Mouse (Mus musculus): ENCODE data around the gene Tmem17.

Gene Tmem17

DNA sequence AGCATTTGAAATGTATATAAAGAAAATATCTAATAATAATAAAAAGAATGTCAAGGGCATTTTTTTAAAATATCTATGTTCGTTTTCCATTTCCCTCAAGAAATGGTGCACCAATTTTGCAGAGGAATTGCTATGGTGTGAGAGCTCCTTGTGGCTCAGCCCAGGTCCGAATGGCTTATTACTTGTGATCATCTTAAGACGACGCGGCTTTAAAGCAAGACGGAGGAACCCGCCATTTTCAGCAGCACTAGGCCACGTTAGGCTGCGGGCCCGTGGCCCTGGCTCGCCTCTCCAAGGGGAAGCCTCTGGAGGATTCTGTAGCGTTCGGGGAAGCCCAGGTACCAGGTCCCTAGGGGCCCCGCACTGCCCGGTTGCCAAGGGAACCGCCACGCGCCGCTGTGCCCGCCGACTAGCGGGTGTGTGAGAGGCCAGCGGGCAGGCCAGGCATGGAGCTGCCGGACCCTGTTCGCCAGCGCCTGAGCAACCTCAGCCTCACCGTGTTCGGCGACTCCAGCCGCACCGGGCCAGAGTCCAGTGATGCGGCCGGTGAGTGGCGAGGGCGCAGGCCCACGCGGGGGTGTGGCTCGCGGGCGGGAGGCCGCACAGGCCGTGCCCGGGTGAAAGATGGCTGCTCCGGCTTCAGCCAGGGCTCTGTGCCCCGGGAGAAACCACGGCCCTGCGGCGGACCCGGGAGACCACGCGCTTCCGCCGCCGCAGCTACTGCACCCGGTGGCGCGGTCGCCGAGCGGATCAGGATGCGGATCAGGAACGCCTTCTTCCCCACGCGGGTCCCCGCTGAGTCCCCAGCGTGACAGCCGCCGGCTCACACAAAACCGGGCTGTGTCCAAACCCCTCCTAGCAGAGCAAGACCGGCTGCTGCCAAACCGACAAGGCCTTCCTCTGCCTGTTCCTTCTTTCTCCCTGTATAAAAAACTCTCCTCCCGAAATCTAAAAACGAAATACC is at the start of gene Tmem17:
Gene Tmem17, plus strand, starts transcription at position 51 of the 964 bp plus-strand sequence.
- DNase-seq (ENCODE audit: low spot score in 2 of 2) = peak; percentile 71 to 76

DNA sequence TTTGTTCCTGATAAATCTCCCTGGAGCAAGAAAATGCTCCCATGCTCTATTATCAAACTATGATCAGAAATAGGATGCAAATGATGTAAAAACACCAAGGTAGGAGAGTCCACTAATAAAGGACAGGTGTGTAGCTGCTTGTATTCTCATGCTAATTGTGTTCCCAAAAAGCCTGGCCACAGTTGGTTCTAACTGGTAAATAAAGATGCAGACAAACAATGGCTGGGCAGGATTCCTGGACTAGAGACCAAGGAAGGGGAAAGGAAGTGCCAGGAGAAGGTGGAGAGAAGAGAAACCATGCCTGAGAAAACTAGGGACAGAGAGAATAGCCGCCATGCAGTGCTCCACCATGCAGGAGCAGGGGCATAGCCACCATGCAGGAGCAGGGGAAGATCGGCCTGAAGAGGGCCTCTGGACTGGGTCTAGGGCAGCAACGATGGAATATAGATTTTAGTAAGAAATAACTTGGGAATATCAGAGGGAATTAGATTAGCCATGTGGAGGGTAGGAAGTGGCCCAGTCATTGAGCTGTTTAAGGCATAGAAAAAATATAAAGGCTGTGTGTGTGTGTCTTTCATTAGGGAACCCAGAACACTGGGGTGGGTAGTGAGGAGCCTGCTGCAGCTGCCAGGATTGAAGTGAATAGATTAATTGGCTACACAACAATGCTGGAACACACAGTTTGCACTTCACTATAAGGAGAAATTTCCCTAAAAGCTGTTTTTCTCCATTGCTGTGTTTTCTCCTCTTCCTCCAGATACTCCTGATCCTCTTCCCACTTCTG is 31.9 kb upstream of the Tmem17 start:
- DNase-seq (ENCODE audit: low spot score in 2 of 2) = no peak

DNA sequence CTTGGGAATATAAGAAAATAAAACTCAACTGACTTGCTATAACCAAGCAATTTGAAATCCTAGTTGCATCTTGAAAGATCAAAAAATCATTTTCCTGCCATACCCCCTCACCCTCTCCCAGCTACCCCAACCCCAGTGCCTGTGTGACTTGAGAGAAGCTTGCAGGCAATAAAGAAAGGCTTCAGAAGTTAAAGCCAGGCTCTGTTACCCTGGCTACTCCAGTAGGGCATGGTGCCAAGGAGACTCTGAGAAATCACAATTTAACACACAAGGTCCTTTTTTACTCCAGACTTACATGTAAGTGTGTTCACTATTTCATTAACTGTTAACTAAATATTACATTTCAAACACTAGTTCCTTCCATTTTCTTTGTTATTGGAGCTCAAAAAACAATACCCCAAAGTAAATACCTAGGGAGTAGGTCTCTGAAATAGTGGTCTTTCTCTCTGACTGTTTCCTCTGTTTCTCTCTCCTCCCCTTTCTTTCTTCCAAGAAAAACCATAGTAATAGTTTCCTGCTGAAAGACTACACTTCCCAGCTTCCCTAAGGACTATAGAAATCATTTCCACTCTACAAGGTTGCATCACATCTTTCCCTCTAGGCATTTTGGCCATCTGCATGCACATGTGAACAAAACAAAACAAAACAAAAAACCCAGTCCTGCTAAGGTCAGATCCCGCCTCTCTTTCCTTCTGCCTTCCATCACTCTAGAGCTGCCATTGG is 30.1 kb upstream of the Tmem17 start:
- DNase-seq (ENCODE audit: low spot score in 2 of 2) = no peak

DNA sequence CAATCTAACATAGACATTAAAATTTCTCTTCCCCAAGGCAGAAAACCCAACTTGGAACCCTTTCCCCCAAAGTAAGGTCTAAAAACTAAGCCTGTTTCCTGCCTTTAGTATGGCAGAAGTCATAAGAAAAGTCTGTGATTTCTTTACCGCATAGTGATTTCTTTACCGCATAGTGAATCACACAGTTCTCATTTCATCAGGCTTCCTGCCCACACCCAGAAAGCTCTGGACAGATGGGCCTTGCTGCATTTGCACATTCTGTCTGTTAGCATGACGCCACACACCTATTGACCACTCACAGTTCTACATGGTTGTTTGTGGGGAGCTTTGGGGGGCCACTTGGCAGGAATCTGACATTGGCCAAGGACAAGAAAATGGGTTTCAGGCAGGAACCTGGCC is 29.5 kb upstream of the Tmem17 start:
- no peak for DNase-seq (ENCODE audit: low spot score in 2 of 2)

DNA sequence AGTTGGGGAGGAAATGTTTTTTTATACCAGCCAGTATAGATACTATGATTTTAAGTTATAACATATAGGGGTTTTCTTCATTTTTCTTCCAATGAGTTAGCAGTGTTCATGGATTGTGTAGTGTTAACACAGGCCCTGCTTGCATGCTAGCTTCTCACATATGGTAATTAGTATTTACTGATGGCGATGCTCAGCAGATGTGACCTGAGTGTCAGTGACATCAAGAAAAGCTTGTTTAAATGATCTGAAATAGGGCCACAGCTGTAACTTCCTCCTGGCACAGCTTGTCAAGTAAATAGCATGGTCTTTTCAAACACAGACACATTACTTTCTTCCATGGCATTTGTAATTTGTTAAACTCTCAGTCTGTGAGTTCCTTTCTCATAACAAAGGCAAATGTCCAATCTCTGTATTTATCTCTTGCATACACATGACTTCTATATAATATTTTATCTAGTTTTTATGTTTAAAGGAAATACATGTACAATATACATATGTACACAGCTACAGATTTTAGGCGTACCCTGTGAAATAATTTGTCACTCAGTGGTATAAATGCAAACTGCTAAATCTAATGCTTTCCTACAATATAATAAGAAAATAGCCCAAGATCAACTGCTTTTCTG is 18.1 kb upstream of the Tmem17 start:
- no peak for DNase-seq (ENCODE audit: low spot score in 2 of 2)

DNA sequence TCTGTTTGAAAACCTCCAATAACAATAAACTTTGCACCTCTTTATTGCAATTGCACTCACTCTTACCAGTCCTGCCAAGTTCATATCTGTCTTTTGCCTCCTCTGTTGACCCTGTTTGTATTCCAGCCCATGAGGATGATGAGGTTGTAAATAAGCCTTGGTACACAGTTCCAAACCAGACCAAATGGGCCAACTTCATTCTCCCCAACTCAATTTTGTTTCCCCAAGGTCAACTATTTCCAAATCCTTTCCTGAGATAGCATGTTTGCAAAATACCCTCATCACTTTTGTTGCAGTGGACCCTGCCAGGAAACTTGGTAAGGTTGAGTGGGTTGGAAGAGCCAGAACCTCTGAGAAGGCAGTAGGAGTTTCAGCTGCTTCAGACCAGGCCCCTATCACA is 16.9 kb upstream of the Tmem17 start:
- DNase-seq (ENCODE audit: low spot score in 2 of 2) = no peak

DNA sequence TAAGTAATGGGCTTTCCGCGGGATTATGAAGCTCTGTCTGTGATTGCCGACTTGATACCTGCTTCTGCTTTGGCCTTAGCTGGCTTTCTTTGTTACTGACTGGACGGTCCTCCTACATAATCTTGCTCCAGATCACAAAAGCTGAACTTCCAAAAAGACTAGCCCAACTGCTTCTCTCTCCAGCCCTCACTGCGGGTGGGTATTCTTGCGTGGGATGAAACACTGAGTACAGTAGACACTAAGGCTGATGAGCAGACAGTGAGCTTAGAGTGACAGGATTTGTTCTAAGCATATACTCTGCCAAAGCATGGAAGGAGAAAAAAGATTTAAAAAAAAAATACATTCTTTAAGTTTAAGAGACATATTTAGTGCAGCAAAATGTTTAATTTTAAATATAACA is 12.5 kb upstream of the Tmem17 start:
- DNase-seq (ENCODE audit: low spot score in 2 of 2) = no peak

DNA sequence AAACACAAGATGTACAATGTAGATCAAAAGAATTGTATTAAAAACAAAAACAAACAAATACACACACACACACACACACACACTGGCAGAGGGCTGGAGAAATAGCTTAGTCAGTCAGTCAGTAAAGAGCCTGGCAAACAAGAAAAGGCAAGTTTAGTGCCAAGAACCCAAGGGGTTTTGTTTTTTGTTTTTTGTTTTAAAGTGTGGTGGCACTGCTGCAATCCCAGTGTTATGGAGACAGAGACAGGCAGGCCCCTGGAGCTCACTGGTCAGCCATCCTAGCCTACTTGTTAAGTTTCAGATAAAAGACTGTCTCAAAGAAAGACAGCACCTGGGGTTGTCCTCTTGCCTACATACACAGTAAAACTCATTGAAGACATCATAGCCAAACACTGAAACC is 12.0 kb upstream of the Tmem17 start:
- DNase-seq (ENCODE audit: low spot score in 2 of 2) = no peak

DNA sequence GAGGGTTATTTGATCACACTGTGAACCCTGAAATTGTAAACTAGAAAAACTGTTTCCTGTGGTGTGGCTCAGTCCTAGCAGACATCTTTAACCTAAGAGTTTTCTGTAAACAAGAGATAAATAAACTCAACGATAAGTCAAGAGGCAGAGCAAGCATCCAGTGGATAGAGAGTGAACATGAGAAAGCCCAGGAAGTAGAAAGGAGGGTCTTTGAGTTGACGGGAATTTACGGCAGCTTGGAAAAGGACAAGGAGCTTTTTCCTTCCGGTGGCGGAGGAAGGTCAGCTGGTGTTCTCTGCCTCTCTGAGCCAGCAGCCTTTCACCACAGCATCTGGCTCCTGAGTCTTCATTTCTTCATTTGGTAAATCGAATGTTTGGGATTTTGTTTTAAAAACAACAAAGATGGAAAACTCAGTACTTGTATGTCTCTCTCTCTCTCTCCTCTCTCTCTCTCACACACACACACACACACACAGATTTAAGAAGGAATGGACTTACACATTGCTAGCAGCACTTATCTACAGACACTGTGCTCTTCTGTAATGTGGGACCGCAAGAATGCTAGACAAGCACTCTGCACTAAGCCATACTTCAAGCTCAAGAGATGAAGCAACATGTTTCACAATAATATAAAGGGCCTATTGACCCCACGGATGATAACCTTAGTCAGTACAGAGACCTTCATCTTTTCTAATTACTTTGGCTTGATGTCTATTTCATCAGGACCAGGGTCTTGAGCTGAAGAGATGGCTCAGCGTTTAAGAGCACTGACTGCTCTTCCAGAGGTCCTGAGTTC is 10.9 kb upstream of the Tmem17 start:
- DNase-seq (ENCODE audit: low spot score in 2 of 2) = no peak

DNA sequence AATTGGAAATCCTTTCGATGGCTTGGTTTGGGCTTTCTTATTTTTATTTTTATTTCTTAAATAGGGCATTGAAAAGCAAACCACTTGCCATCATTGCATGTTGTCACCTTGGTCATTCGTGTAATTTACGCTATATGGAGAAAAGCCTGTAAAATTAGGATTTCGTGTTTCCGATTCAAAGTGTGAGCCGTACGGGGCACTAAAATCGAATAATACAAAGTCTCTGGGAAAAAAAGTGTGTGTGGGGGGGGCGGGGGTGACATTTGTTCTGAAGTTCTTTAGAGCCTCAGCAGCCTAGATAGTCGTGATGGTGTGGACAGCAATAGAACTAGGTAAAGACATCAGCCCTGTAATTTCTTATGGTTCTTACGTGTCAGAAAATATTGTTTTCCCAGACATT is 1.2 kb downstream of the Tmem17 start:
- no peak for DNase-seq (ENCODE audit: low spot score in 2 of 2)

DNA sequence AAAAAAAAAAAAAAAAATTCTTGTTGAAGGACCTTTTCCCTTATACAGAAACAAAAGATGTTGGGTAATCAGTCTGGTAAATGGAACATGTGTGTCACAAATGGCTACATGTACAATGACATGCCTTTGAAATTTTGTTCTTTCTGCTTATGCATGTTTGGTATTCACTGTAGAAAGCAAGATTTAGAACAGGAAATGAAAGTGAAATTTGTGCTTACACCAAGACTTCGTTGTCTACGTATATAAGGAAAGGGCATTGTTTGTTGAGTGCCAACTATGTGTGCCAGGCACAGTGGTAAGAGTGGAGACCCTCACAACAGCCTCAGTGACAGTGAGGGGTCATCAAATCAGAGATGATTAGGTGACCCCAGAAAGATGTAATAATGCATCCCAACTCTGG is 3.2 kb downstream of the Tmem17 start:
- no peak for DNase-seq (ENCODE audit: low spot score in 2 of 2)

DNA sequence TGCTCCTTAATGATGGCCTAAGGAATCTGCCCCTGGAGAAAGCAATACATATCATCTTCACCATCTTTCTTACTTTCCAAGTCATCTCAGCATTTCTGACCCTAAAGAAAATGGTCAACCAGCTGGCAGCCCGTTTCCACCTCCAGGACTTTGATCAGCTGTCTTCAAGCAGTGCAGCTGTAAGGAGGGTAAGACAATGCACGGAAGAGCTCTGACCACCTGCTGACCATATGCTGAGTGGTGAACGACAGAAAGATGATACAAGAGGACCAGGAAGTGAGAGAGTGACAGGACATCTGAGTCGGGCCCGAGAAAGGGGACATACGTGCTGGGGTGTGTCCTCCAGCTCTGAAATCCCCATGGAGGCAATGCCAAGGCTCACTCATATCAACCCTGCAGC is 6.6 kb downstream of the Tmem17 start:
- DNase-seq (ENCODE audit: low spot score in 2 of 2) = no peak

DNA sequence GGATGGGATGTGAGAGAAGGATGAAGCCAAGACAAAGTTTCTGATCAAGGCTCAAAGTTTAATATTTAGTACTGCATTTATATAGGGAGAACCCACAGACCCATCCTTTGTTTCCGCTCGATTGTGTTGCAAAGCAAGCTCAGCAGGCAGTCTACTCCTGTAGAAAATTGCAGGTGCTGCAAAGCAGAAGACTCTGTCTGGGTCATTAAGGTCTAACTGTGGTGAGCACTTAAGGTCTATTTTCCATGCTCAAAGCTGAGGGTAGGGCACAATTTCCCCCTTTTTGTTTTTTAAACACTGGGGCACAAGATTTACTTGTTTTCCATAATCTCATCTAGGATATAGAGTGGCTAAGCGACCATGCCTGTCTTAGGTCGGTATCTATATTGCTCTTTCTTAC is 8.4 kb downstream of the Tmem17 start:
- no peak for DNase-seq (ENCODE audit: low spot score in 2 of 2)

DNA sequence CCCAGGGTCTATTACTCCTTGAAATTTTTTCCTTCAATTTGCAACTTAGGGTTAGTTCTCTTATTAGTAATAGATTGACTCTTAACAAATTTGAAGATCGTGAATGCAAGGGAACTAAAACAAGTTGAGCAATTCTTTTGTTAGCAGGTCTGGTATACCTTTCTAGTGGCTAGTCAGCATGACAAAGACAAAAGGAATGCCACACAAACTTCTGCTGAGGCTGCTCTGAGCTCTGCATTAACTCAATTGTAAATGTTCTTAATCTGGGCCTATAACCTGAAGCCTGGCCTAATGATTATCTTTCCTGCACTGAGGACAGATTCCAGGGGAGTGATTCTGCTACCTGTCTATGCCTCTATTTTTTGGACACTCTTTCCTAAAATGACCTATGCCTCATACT is 12.7 kb downstream of the Tmem17 start:
- no peak for DNase-seq (ENCODE audit: low spot score in 2 of 2)

DNA sequence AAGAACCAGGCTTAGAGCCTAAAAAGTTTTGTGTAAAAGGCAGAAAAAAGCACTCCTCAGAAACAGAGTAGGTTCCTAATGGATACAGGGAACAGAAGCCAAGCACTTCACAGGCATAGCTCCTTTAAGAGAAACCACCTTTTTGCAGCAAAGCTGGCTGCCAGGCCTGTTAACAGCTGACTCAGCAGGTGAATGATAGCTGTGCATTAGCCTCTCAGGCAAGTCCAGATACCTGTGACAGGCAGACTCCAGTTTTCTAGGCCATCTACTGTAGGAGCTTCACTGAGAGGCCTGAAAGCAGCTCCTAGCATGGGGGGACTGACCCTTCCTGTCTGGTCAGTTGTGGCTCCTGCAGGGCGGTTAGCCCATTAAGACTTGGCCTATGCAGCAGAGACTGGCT is 28.7 kb downstream of the Tmem17 start:
- DNase-seq (ENCODE audit: low spot score in 2 of 2) = no peak

DNA sequence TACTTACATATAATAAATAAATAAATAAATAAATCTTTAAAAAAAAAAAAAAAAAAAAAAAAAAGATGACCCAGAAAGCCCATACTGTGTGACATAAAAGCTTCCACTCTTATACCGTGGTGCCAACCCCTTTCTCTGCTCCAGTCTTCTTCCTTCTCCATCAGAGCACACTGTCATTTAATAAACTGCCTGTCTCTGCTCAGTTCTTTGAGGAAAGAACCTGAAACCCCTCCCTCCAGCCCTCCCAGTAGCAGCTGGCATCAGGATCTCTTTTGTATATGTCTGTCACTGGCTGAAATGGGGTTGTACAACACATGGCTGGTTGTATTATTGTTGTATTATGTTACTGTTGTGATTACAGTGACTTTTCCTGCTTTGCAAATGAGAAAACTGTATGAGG is 48.2 kb downstream of the Tmem17 start:
- DNase-seq (ENCODE audit: low spot score in 2 of 2) = no peak

DNA sequence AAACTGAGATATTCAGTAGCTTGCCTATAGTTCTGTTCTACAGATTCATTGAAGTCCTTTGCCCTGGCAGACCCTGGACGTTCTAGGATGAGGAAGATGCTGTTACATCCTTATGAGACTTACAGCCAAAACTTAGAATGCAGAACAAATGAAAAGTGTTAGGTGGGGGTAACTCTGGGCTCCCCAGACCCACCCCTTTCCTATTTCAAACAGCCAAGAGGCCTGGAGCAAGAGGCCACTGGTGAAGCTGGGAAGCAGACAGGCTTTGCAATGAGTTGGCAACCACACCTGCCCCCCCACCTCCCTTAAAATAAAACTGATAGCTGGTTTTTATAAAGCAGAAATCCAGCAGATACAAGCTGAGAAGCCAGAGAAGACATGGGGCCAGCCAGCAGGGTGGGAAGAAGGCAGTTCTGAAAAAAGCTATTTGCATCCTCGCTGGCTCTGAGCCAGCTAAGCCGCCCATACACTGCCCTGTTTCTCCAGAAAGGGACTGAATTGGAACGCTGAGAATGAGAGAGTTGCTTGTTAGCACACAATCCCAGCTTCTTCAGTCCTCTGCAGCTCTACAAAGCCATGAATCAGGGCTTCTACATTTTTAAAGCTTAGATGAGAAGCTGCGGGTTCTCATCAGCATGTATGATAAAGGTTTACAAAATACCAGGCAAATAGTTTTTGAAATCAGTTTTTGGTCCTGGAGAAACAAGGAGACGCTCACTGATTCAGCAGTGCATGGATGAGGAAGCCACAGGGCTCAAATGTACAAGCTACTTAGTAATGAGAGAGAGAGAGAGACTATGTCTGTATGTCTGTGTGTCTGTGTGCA is 48.8 kb downstream of the Tmem17 start:
- no peak for DNase-seq (ENCODE audit: low spot score in 2 of 2)

DNA sequence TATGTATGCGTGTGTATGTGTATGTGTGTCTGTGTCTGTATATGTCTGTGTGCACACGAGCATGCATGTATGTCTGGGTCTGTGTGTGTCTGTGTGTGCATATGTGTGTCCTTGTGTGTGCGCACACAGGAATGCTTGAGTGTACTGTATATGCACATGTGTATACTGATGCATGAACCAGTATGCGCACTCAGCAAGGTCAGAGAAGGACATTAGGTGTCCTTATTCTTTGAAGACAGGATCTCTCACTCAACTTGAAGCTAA is 49.4 kb downstream of the Tmem17 start:
- DNase-seq (ENCODE audit: low spot score in 2 of 2) = no peak

DNA sequence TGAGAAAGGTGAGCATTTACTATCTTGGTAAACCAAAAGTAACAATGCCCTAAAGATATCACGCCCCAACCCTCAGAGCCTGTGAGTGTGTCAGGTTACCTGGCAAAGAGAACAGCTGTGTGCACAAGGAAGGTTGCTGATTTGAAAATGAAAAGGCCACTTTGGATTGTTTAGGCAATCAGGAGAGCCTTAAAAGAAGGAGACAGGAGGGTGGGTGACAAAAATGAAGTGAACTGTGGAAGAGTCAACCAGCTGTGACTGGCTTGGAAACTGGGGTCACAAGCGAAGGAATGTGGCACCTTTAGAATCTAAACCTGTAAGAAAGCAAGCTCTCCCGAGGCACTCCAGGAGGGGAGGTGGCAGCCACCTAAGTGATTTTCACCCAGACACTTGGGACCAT is 51.8 kb downstream of the Tmem17 start:
- DNase-seq (ENCODE audit: low spot score in 2 of 2) = no peak

DNA sequence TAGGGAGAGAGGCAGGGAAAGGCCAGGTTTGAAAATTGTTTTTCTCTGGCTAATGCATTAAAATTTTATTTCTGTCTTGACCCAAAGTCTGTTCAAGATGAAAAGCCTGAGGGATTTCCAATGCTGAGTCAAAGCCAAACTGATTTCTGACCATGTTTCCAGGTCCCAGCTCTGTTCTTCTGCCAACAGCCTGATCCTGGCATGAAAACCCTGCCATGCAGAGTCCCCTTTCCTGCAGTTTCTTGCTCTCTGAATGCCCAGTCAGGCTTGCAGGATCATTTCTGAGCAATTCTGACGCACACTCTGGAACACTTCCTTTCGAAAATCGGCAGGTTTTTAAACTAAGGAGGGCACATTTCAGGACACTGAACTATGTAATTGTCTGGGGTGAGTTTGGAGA is 52.8 kb downstream of the Tmem17 start:
- no peak for DNase-seq (ENCODE audit: low spot score in 2 of 2)
